Mouse (Mus musculus): Measurements from ENCODE around the gene Sec23ip. TPM values are rescaled to one million over a fixed set of nuclear protein-coding genes. Genes with fewer than 3 reads are reported as not detected.
A peak's percentile ranks its signal among the peaks of the same experiment; 100 is the strongest.

Sec23ip gene
- total and polyA plus RNA-seq, 3 experiments, result 16.0 to 40.1 (median 19.3) TPM

GRCm38 (mm10) chr7:128731585-128731984 lies 13.2 kb upstream of the Sec23ip start:
- no peak overlapping the region; the same call in 1 of the 2 replicates for H3K9ac ChIP-seq (ENCODE audit: insufficient read depth, low read depth)
- peak overlapping the region; percentile 35; the same call in 1 of the 2 replicates for H3K27ac ChIP-seq (ENCODE audit: insufficient read depth, low read depth)
- TF ChIP-seq EP300 (IDR thresholded peaks at IDR 0.05; ENCODE audit: low read length) (peak; percentile 20; the same call in 1 of the 2 replicates), USF2 (conservative IDR thresholded peaks at IDR 0.05; ENCODE audit: low read depth, low read length) (no peak), SIN3A (IDR thresholded peaks at IDR 0.05; ENCODE audit: low read length) (no peak), TCF12 (IDR thresholded peaks at IDR 0.05; ENCODE audit: low read depth, low read length) (no peak), USF1 (IDR thresholded peaks at IDR 0.05; ENCODE audit: low read depth, low read length) (no peak), KAT2A (IDR thresholded peaks at IDR 0.05; ENCODE audit: insufficient replicate concordance, low read length) (no peak), ZMIZ1 (IDR thresholded peaks at IDR 0.05; ENCODE audit: low read depth, low read length) (no peak)
- H3K27me3 ChIP-seq (replicated peaks), result no peaks in the 10 kb centered on the region
- in situ Hi-C loops (cut with MboI; ENCODE audit: low pct_ligation_motif_present, low pct_unique_long_range_greater_than_20kb, low sequenced_read_pairs), result no loop called here
- no peaks in the 10 kb centered on the region for H3K9me3 ChIP-seq (replicated peaks; ENCODE audit: low read length)
- H3K4me2 ChIP-seq (ENCODE audit: insufficient read depth, low read depth, poor library complexity, severe bottlenecking), result peak overlapping the region; percentile 75; the same call in 1 of the 2 replicates
- DNase-seq (ENCODE audit: extremely low read depth), result no peak
- peaks cover 1 to 19% of the 10 kb centered on the region in 2 experiments for H3K36me3 ChIP-seq (replicated peaks in 1 of 2; ENCODE audit: control insufficient read depth in 1 of 2, insufficient read depth in 1 of 2, low read length in 1 of 2)
- peaks cover 19 to 65% of the 10 kb centered on the region in 2 experiments for H3K4me1 ChIP-seq (ENCODE audit: control insufficient read depth in 1 of 2, insufficient read depth in 2 of 2)
- peaks cover 80% of the 10 kb centered on the region for H3K79me2 ChIP-seq (replicated peaks; ENCODE audit: control insufficient read depth, extremely low read depth, insufficient read depth, poor library complexity, severe bottlenecking)
- H3K4me3 ChIP-seq (replicated peaks in 1 of 3; ENCODE audit: low read depth in 2 of 3, low read length in 2 of 3, poor library complexity in 1 of 3), result no peak overlapping the region
- dilution Hi-C loops (cut with MboI; ENCODE audit: extremely low pct_ligation_motif_present, extremely low pct_unique_long_range_greater_than_20kb, low sequenced_read_pairs), result no loop called here

- no peak for DNase-seq (ENCODE audit: extremely low read depth)
- peaks cover 3 to 22% of the 10 kb centered on the region in 2 experiments for H3K36me3 ChIP-seq (replicated peaks in 1 of 2; ENCODE audit: control insufficient read depth in 1 of 2, insufficient read depth in 1 of 2, low read length in 1 of 2)
- in situ Hi-C loops (cut with MboI; ENCODE audit: low pct_ligation_motif_present, low pct_unique_long_range_greater_than_20kb, low sequenced_read_pairs), result no loop called here
- H3K9ac ChIP-seq (ENCODE audit: insufficient read depth, low read depth), result peak overlapping the region; percentile 49
- no peak overlapping the region for H3K27ac ChIP-seq (ENCODE audit: insufficient read depth, low read depth)
- H3K4me3 ChIP-seq (replicated peaks in 1 of 3; ENCODE audit: low read depth in 2 of 3, low read length in 2 of 3, poor library complexity in 1 of 3), result peak overlapping the region in 2 of 3 experiments; percentile 86 to 99
- peak; percentile 76 for TF ChIP-seq BHLHE40 (IDR thresholded peaks at IDR 0.05; ENCODE audit: low read depth, low read length)
- no peak for TF ChIP-seq ZMIZ1 (IDR thresholded peaks at IDR 0.05; ENCODE audit: low read depth, low read length)
- no peak for TF ChIP-seq ETS1 (conservative IDR thresholded peaks at IDR 0.05; ENCODE audit: low read depth, low read length)
- H3K4me1 ChIP-seq (ENCODE audit: control insufficient read depth in 1 of 2, insufficient read depth in 2 of 2), result peaks cover 4 to 27% of the 10 kb centered on the region in 2 experiments; a peak in 3 of 4 replicates
- peaks cover 3% of the 10 kb centered on the region for H3K9me3 ChIP-seq (replicated peaks; ENCODE audit: low read length)
- H3K79me2 ChIP-seq (replicated peaks; ENCODE audit: control insufficient read depth, extremely low read depth, insufficient read depth, poor library complexity, severe bottlenecking), result peaks cover 71% of the 10 kb centered on the region
- dilution Hi-C loops (cut with MboI; ENCODE audit: extremely low pct_ligation_motif_present, extremely low pct_unique_long_range_greater_than_20kb, low sequenced_read_pairs), result no loop called here
- H3K27me3 ChIP-seq (replicated peaks), result no peaks in the 10 kb centered on the region
- peak overlapping the region; percentile 97 for H3K4me2 ChIP-seq (ENCODE audit: insufficient read depth, low read depth, poor library complexity, severe bottlenecking)
Measured at GRCm38 (mm10) chr7:128738041-128738440, 6.7 kb upstream of the Sec23ip start.

- Histone ChIP-seq H3K36me3 (replicated peaks in 1 of 2; ENCODE audit: control insufficient read depth in 1 of 2, insufficient read depth in 1 of 2, low read length in 1 of 2) (peaks cover 3 to 22% of the 10 kb centered on the region in 2 experiments), H3K9me3 (replicated peaks; ENCODE audit: low read length) (peaks cover 3% of the 10 kb centered on the region), H3K4me1 (ENCODE audit: control insufficient read depth in 1 of 2, insufficient read depth in 2 of 2) (peaks cover 4 to 27% of the 10 kb centered on the region in 2 experiments), H3K27me3 (replicated peaks) (no peaks in the 10 kb centered on the region), H3K4me3 (replicated peaks in 1 of 3; ENCODE audit: low read depth in 2 of 3, low read length in 2 of 3, poor library complexity in 1 of 3) (peak overlapping the region; percentile 86 to 99 (median 91)), H3K9ac (ENCODE audit: insufficient read depth, low read depth) (peak overlapping the region; percentile 90), H3K79me2 (replicated peaks; ENCODE audit: control insufficient read depth, extremely low read depth, insufficient read depth, poor library complexity, severe bottlenecking) (peaks cover 61% of the 10 kb centered on the region), H3K4me2 (ENCODE audit: insufficient read depth, low read depth, poor library complexity, severe bottlenecking) (peak overlapping the region; percentile 97), H3K27ac (ENCODE audit: insufficient read depth, low read depth) (no peak overlapping the region)
- in situ Hi-C loops (cut with MboI; ENCODE audit: low pct_ligation_motif_present, low pct_unique_long_range_greater_than_20kb, low sequenced_read_pairs) (no loop called here), dilution Hi-C loops (cut with MboI; ENCODE audit: extremely low pct_ligation_motif_present, extremely low pct_unique_long_range_greater_than_20kb, low sequenced_read_pairs) (no loop called here)
- DNase-seq (ENCODE audit: extremely low read depth), result no peak
- no peak for TF ChIP-seq NRF1 (IDR thresholded peaks at IDR 0.05; ENCODE audit: low read depth, low read length)
- no peak for TF ChIP-seq JUND (conservative IDR thresholded peaks at IDR 0.05; ENCODE audit: low read depth, low read length)
- TF ChIP-seq EP300 (IDR thresholded peaks at IDR 0.05; ENCODE audit: low read length), result no peak
- no peak for TF ChIP-seq RCOR1 (conservative IDR thresholded peaks at IDR 0.05; ENCODE audit: low read depth, low read length)
- no peak for TF ChIP-seq SMC3 (IDR thresholded peaks at IDR 0.05; ENCODE audit: low read depth, low read length)
- TF ChIP-seq MYC (IDR thresholded peaks at IDR 0.05; ENCODE audit: low read depth, low read length), result no peak
- TF ChIP-seq HCFC1 (IDR thresholded peaks at IDR 0.05; ENCODE audit: low read depth, low read length), result no peak
- TF ChIP-seq POLR2AphosphoS2 (IDR thresholded peaks at IDR 0.05; ENCODE audit: low read depth, low read length), result no peak
- TF ChIP-seq ETS1 (conservative IDR thresholded peaks at IDR 0.05; ENCODE audit: low read depth, low read length), result no peak
- TF ChIP-seq POLR2A (IDR thresholded peaks at IDR 0.05; ENCODE audit: low read depth, low read length), result no peak
- TF ChIP-seq JUN (IDR thresholded peaks at IDR 0.05; ENCODE audit: insufficient read depth, low read depth, low read length), result no peak
- TF ChIP-seq ZKSCAN1 (IDR thresholded peaks at IDR 0.05; ENCODE audit: borderline replicate concordance, low read depth, low read length), result no peak
- TF ChIP-seq ZMIZ1 (IDR thresholded peaks at IDR 0.05; ENCODE audit: low read depth, low read length), result no peak
- no peak for TF ChIP-seq TCF12 (IDR thresholded peaks at IDR 0.05; ENCODE audit: low read depth, low read length)
- TF ChIP-seq USF2 (conservative IDR thresholded peaks at IDR 0.05; ENCODE audit: low read depth, low read length), result no peak
- no peak for TF ChIP-seq ZC3H11A (IDR thresholded peaks at IDR 0.05; ENCODE audit: low read depth, low read length)
- no peak for TF ChIP-seq TBP (conservative IDR thresholded peaks at IDR 0.05; ENCODE audit: low read depth, low read length)
Measured at GRCm38 (mm10) chr7:128739116-128739461, 5.7 kb upstream of the Sec23ip start.

Measured in CH12.LX (cell line).